Mouse (Mus musculus): ENCODE measurements at regions not wholly inside any gene's neighbourhood (a gene's known extent, or its start where the extent isn't known, plus 50 kb on each side); places are given as distances from the start of the nearest gene placed in this dataset.
"Not testable (repeated sequence)": the region's sequence is repeated elsewhere in the genome, so short reads cannot be mapped to it uniquely, and the experiment has no call there.

DNA sequence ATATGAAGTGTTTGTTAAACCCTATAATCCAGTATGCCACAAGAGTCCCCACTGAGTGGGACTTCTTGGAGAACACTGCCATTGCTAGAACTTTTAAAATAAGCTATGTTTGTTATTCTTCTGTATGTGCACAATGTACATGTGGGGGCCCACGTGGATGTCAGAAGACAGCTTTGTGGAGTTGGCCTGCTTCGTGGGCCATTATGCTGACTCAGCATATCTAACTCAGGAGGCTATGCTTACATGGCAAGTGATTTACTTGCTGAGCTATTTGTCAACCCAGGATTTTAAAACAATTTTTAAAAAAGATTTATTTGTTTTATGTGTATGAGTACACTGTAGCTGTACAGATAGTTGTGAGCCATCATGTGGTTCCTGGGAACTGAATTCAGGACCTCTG is 207.6 kb upstream of the Steap1 start:
- no peak for DNase-seq

DNA sequence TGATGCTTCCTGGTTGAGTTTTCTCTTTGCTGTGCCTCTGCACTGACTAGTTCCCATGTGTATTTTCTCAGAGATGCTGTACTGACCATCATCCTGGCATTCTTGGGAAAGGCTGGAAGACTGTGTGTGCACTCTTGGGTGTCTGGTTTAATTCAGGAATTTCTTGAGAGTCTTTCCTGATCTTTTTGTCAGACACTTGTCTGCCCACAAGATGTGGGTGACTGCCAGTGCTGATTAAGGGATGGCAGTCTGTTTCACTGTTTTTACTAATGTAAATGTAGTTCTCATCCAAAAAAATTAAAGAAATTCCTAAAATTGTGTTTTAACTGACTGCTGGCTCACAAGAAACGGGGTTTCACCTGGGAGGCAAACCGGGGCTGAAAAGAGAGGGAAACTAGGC is 206.7 kb upstream of the Steap1 start:
- DNase-seq, result no peak

DNA sequence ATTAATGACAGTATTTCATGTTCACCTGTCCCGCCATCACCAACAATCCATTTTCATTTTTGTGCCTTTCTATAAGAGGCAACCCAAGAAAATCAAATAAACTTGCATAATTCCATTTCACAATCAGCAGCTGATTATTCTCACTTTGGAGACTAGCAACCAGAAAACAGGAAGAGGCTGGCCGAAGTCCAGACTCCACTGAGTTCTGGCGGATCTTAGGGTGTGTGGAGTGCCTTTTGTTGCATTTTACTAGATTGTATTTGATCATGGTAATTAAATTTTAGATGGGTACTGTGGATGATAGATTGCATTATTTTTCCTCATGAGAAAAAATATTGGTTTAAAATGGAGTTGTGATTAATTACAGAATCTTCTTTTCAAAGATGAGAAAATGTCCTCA is 176.7 kb upstream of the Steap1 start:
- peak; percentile 7 for DNase-seq

DNA sequence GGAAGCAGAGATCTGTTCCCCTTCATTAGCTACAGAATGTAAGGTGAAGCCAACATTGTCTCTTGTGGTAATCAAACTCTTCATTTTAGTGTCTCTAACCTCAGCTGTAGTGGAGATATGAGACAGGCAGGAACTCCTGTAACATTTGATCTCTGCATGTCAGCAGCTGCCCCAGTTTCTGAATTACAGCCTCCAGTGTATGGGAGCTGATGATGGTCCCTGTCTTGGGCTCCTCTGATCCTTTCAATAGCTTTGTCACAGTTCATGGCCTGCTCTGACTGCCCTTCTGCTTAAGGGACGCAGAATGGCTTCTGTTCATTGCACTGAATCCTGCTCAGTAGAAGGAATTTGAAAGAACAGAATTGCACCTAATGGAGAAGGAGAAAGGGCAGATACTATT is 167.3 kb upstream of the Steap1 start:
- no peak for DNase-seq

DNA sequence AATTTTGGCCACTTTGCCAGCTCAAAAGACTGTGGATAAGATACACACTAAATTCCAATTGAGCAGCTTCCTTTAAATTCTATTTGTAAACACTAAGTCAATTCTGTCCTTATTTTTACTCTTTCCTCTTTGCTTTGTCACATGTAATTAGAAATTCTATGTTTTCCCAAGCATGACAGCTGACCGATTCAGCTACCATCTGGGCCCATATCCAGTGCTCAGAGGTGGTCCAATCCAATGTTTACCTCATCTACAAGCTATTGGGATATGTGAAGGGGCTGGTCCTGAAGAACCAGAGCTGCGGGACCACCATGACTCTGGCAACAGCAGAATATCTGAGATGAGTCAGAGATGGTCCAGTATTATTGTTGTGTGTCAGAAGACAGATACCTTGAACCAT is 140.2 kb upstream of the Steap1 start:
- no peak for DNase-seq

DNA sequence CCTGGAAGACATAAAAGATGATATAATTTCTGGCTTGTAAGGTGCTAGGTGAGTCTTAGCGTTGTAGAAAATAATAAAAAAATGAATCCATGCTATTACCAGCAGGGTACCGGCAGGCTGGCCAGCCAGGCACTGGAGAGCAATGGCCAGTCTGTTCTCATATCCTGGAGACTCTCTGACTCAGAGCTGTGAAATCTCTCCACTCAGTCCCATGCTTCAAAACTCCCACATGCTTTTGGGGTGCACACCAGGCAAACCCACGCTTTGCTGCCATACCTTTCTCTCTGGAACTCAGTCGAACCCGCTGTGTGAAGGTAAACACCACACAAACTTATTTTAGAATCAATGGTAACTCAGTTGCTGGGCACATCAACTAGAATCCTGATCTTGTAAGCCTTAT is 124.3 kb upstream of the Steap1 start:
- no peak for DNase-seq

DNA sequence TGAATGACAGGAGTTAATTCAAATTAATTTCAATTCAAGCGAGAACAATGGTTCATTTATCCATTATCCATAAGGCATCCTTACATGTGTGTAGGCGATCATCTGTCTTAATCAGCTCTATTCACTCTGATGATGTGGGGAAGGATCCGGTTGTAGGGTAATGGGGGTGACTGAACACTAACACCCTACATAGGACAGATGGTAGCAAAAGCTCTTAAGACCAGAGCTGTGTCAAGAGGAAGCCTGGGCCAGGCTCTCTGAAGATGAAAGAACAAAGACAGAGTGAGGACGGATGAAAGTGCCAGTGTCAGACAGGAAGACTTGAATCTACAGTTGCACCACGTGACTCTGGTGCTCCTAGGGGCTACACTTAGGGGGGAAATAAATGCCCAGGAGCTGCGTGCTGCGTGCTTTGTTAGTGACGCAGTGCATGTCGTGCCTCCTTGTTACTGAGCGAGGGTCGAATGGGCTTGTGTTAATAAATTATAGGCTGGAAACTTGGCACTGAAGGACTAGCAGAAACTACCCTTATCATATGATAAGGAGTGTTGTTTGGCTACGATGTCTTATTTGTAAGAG is 107.1 kb upstream of the Steap1 start:
- no peak for DNase-seq

DNA sequence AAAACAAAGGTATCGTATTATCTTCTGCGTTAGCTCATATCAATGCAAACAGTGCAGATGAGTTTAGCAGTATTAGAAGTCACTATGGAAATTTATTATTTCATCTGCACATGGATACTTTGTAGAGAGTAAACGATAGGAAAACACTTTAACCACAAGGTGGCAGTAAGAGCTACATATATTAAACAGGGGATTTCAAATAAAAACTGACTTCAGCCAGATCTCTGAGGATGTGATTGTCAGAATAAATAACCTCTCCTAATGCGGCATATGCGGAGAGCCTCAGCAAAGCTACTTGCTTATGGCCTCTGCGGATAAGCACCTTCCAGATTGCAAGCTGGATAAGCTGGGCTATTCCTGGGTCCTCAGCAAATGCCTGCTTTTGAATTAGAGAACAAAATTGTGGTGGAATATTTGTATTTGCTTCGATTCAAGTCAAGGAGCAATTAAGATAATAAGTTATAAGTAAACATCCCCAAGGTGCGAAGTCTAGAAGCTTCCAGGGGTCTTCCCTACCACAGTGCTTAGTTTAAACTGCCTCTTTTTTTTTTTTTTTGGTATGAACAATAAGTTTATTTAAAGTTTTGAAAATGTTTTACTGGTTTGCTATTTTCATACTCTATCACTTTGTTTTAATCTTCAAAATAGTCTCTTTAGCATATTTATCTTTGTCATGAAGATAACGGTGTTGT is 96.8 kb upstream of the Steap1 start:
- DNase-seq, result no peak

DNA sequence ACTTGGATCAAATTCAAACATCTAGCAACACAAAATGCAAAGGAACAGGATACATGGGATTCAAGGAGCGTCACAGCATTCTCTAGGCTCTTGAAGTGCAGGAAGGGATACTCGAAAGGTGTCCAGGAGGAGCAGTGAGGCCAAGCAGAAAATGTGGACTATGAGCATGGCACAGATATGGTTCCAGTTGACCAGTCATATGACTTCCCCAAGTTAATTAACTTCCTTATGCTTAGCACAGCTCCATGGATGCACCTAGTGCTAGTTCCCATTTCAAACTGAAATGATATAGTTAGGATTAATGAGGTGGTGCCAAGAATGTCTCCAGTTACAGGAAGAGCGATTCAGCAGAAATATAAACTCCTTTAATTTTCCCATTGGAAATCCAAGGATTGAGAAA is 95.2 kb upstream of the Steap1 start:
- no peak for DNase-seq

DNA sequence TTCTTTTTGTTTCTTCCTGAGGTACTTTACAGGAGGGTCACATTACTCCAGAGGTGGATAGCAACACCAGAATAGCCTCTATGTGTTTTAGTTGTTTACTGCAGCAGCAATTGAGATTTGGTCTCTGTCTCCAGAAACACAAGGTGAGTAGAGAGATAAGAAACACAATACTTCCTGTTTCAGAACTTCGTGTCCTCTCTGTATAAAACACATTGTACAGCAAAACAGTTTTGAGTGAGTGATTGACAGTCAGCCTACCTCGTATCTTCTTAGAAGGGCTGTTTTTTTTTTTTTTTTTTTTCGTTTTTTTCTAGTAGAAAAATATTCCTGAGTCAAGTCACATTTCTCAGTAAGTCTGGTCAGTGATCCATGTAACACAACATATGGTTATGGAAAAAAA is 89.6 kb upstream of the Steap1 start:
- DNase-seq, result no peak

DNA sequence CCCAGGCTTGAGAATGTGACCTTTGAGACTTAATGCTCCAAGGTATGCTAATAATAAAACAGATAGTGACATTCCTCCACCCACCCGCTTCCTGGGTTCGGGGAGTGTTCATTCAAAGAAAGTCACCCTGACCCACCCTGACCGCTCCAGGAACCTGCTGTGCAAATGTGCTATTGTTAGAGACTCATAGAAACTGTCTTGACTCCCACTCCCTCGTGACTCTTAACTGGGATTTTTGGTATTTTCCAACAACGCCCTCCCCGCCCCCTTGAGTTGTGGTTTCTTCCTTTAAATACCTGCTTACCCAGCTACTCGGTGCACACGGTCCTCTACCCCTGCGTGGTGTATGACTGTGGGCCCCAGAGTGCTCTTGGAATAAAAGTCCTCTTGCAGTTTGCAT is 73.5 kb upstream of the Steap1 start:
- DNase-seq, result not testable (repeated sequence)
